Mouse (Mus musculus): ENCODE data around the gene 9130019O22Rik. TPM values are rescaled to one million over a fixed set of nuclear protein-coding genes. Genes with fewer than 3 reads are reported as not detected.
"Not testable (repeated sequence)": the region's sequence is repeated elsewhere in the genome, so short reads cannot be mapped to it uniquely, and the experiment has no call there.

The 9130019O22Rik gene
- 5.8 and 6.7 TPM in 2 replicates for polyA plus RNA-seq (2016; fragmentation: Nextera tagmentation; extraction: Ambion mirVana)

DNA sequence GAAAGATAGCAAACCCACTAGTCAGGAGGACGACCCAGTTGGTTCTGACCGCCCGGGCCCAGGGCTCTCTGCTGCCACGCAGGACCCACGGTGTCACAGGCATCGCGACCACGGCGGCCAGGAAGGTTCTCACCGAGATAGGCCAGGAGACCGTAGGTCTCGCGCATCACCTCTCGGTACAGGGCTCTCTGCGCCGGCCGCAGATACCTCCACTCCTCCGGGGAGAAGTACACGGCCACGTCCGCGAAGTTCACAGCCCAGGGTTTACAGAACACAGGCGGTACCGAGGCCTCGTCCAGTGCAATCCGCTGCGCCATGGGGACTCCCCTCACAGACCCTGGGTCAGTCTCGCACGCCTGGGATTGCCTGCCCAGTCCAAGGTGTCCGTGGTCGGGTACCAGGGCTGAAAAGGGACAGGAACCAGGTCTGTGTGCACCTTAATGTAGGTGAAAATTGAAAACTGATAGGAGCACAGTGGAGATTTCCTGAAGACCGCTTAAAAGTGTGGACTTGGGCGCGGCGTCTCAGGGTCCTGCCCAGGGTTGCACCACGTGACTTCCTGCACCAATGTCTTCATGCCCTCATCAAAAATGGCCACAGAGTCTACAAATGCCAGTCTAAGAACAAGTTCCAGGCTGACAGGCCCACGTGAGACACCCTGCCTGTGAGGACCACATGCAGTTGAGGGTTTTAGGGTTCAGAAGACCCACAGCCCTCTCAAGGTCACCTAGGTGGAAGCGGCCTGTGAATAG, at the start of gene 9130019O22Rik:
9130019O22Rik (minus strand) TSS at position 526 of the 752 bp plus-strand sequence.
- peak; percentile 83 for ATAC-seq (ENCODE audit: insufficient number of reproducible peaks, insufficient read depth, low FRiP score, low TSS enrichment, low read depth)
- 14% methylated on average over 38 of the region's 38 CpGs for WGBS
- H3K27ac ChIP-seq = no peak within 1 kb of the TSS

DNA sequence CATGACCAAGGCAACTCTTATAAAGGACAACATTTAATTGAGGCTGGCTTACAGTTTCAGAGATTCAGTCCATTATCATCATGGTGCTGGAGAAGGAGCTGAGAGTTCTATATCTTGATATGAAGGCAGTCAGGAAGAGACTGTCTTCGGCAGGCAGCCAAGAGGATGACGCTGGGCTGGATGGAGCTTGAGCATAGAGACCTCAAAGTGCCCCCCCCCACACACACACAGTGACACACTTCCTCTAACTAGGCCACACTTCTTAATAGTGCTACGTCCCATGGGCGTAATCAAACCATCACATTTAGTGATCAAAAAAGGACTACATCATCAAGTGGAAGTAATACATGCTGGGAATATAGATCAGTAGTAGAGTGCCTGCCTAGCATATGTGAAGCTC, 48.2 kb upstream of the 9130019O22Rik start:
- ATAC-seq (ENCODE audit: insufficient number of reproducible peaks, insufficient read depth, low FRiP score, low TSS enrichment, low read depth) = no peak
- peaks cover 12% of the 10 kb centered on the region for H3K9me3 ChIP-seq
- no peaks in the 10 kb centered on the region for H3K27me3 ChIP-seq
- no peak overlapping the region for H3K4me2 ChIP-seq
- no peaks in the 10 kb centered on the region for H3K36me3 ChIP-seq
- H3K9ac ChIP-seq (replicated peaks) = no peak overlapping the region
- WGBS = 88% methylated on average over 4 of the region's 4 CpGs
- no peak overlapping the region for H3K4me3 ChIP-seq (replicated peaks)
- H3K27ac ChIP-seq = no peak overlapping the region
- H3K4me1 ChIP-seq (replicated peaks) = no peaks in the 10 kb centered on the region

More for the DNA sequence above, at the start of gene 9130019O22Rik:
- peak within 1 kb of the TSS; percentile 67 for H3K9ac ChIP-seq (replicated peaks)
- H3K9me3 ChIP-seq = peaks cover 17% of the 10 kb centered on the region
- H3K27me3 ChIP-seq = no peaks in the 10 kb centered on the region
- H3K4me1 ChIP-seq (replicated peaks) = peaks cover 5% of the 10 kb centered on the region
- peak within 1 kb of the TSS; percentile 53 for H3K4me3 ChIP-seq (replicated peaks)
- peaks cover 46% of the 10 kb centered on the region for H3K36me3 ChIP-seq
- peak within 1 kb of the TSS; percentile 65 for H3K4me2 ChIP-seq

DNA sequence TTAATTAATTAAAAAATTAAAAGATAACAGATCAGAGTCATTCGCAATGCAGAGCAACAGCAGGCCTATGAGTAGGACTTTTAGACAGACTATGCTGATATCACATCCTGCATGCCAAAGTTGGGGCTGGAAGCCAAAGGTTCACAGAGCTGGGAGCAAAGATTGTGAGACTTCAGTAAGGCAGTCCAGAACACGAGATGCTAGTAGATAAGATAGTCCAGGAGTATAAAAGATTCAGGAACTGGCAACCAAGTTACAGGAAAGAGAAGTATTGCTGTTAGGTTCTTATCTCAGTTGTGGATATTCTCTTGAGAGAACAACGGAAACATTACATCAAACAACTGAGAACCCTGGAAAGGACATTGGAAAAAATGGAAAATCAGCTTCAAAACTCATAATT, 39.4 kb upstream of the 9130019O22Rik start:
- Histone ChIP-seq H3K9ac (replicated peaks) (no peak overlapping the region), H3K9me3 (no peaks in the 10 kb centered on the region), H3K4me3 (replicated peaks) (no peak overlapping the region), H3K4me2 (no peak overlapping the region), H3K36me3 (no peaks in the 10 kb centered on the region), H3K4me1 (replicated peaks) (peaks cover 9% of the 10 kb centered on the region), H3K27ac (no peak overlapping the region), H3K27me3 (peaks cover 22% of the 10 kb centered on the region)
- ATAC-seq (ENCODE audit: insufficient number of reproducible peaks, insufficient read depth, low FRiP score, low TSS enrichment, low read depth) = no peak
- 76% methylated on average over 3 of the region's 3 CpGs for WGBS

DNA sequence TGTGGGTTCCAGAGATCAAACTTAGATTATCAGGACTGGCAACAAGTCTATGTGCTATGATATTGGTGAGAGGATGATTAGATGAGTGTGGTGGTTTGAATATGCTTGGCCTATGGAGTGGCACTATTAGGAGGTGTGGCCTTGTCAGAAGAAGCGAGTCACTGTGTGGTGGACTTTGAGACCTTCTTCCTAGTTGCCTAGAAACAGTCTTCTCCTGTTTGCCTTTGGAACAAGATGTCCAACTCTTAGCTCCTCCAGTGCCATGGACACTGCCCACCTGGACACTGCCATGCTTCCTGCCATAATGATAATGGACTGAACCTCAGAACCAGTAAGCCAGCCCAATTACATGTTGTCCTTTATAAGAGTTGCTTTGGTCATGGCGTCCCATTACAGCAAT, 38.9 kb upstream of the 9130019O22Rik start:
- Histone ChIP-seq H3K4me2 (no peak overlapping the region), H3K9me3 (no peaks in the 10 kb centered on the region), H3K9ac (replicated peaks) (no peak overlapping the region), H3K4me1 (replicated peaks) (peaks cover 13% of the 10 kb centered on the region), H3K4me3 (replicated peaks) (no peak overlapping the region), H3K36me3 (no peaks in the 10 kb centered on the region), H3K27ac (no peak overlapping the region), H3K27me3 (peaks cover 22% of the 10 kb centered on the region)
- WGBS = 92% methylated on average over 2 of the region's 2 CpGs
- ATAC-seq (ENCODE audit: insufficient number of reproducible peaks, insufficient read depth, low FRiP score, low TSS enrichment, low read depth) = no peak

- Histone ChIP-seq H3K4me1 (replicated peaks) (peaks cover 14% of the 10 kb centered on the region), H3K27me3 (peaks cover 22% of the 10 kb centered on the region), H3K27ac (no peak overlapping the region), H3K9ac (replicated peaks) (no peak overlapping the region), H3K9me3 (no peaks in the 10 kb centered on the region), H3K4me2 (no peak overlapping the region), H3K36me3 (no peaks in the 10 kb centered on the region), H3K4me3 (replicated peaks) (no peak overlapping the region)
- ATAC-seq (ENCODE audit: insufficient number of reproducible peaks, insufficient read depth, low FRiP score, low TSS enrichment, low read depth) = no peak
- 89% methylated on average over 3 of the region's 3 CpGs for WGBS
These were observed 38.3 kb upstream of the 9130019O22Rik start for GRCm38 (mm10) chr7:127425291-127425690.

DNA sequence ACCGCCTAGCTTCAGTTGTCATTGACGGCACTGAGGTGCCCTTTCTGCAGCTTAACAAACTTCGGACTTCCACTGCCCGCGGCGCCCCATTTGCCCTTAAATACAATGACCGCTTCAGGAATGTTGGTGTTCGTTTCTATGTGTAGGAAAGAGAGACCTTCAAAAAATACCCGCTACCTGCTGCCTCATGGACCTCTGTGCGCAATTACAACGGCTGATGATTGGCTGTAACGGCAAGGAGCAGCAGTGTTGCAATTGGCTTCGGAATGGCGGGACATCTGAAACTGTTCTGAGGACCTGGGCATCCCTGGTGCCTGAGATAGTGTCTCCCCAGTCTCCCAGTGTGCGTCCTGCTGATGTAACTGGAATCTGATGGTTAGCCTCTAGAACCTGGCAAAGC, 35.3 kb upstream of the 9130019O22Rik start:
- Histone ChIP-seq H3K4me3 (replicated peaks) (peak overlapping the region; percentile 88), H3K27me3 (peaks cover 22% of the 10 kb centered on the region), H3K9me3 (no peaks in the 10 kb centered on the region), H3K27ac (peak overlapping the region; percentile 77), H3K4me1 (replicated peaks) (peaks cover 14% of the 10 kb centered on the region), H3K4me2 (peak overlapping the region; percentile 95), H3K36me3 (peaks cover 22% of the 10 kb centered on the region), H3K9ac (replicated peaks) (0 out of 2 replicates have a peak overlapping the region, but pooled peaks have one; percentile 83)
- ATAC-seq (ENCODE audit: insufficient number of reproducible peaks, insufficient read depth, low FRiP score, low TSS enrichment, low read depth) = 0 out of 2 replicates have a peak, but pooled peaks have one; percentile 66
- WGBS = 3% methylated on average over 15 of the region's 15 CpGs

DNA sequence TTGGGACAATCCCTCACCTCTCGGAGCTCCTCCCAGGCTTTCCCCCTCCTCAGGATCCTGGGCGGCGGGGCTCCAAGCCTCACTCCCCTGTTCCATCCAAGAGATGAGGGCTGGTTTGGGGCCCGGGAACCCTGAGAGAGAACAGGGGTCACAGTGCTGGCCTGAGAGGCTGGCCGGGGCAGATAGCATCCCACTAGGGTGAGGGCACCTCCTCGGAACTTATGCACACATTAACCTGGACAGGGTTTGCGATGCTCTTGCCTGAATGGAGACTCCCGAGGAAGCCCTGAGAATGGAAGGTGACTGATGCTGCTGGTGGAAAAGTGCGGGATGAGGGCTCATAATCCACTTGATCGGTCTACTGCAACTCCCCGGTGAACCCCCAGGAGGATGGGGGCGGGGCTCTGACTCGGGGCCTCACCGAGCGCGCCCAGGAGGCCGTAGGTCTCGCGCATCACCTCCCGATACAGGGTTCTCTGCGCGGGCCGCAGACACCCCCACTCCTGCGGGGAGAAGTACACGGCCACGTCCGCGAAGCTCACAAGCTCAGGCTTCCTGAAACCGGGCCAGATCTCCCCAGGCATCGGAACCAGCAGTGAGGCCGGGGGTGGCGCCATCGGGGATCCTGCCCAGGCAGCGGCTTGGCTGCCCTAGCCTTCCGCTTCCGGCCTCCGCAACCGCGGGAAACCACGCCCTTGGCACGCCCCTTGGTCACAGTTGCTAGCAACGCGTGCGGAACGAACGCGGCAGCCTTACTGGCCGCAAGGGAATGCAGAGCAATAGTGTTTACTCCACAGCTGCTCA, 34.6 kb upstream of the 9130019O22Rik start, which contains the start of gene Zfp688:
Zfp688 (minus strand) TSS at position 681 of the 804 bp plus-strand sequence.
- peak within 1 kb of the TSS; percentile 88 for H3K4me3 ChIP-seq (replicated peaks)
- H3K27ac ChIP-seq = peak within 1 kb of the TSS; percentile 77
- peak within 1 kb of the TSS; percentile 95 for H3K4me2 ChIP-seq
- peak; percentile 88 for ATAC-seq (ENCODE audit: insufficient number of reproducible peaks, insufficient read depth, low FRiP score, low TSS enrichment, low read depth)
- peaks cover 23% of the 10 kb centered on the region for H3K36me3 ChIP-seq
- H3K4me1 ChIP-seq (replicated peaks) = peaks cover 14% of the 10 kb centered on the region
- H3K9me3 ChIP-seq = no peaks in the 10 kb centered on the region
- peaks cover 22% of the 10 kb centered on the region for H3K27me3 ChIP-seq
- peak within 1 kb of the TSS; percentile 83 for H3K9ac ChIP-seq (replicated peaks)
- WGBS = 2% methylated on average over 48 of the region's 48 CpGs

- no peak for ATAC-seq (ENCODE audit: insufficient number of reproducible peaks, insufficient read depth, low FRiP score, low TSS enrichment, low read depth)
- 86% methylated on average over 2 of the region's 2 CpGs for WGBS
- no peak overlapping the region for H3K4me2 ChIP-seq
- no peak overlapping the region for H3K27ac ChIP-seq
- H3K4me3 ChIP-seq (replicated peaks) = no peak overlapping the region
- H3K27me3 ChIP-seq = no peaks in the 10 kb centered on the region
- no peaks in the 10 kb centered on the region for H3K9me3 ChIP-seq
- peaks cover 2% of the 10 kb centered on the region; the same call in 1 of the 2 replicates for H3K4me1 ChIP-seq (replicated peaks)
- no peak overlapping the region for H3K9ac ChIP-seq (replicated peaks)
- peaks cover 3% of the 10 kb centered on the region; the same call in 1 of the 2 replicates for H3K36me3 ChIP-seq
These were observed 24.5 kb upstream of the 9130019O22Rik start for GRCm38 (mm10) chr7:127411418-127411817.

DNA sequence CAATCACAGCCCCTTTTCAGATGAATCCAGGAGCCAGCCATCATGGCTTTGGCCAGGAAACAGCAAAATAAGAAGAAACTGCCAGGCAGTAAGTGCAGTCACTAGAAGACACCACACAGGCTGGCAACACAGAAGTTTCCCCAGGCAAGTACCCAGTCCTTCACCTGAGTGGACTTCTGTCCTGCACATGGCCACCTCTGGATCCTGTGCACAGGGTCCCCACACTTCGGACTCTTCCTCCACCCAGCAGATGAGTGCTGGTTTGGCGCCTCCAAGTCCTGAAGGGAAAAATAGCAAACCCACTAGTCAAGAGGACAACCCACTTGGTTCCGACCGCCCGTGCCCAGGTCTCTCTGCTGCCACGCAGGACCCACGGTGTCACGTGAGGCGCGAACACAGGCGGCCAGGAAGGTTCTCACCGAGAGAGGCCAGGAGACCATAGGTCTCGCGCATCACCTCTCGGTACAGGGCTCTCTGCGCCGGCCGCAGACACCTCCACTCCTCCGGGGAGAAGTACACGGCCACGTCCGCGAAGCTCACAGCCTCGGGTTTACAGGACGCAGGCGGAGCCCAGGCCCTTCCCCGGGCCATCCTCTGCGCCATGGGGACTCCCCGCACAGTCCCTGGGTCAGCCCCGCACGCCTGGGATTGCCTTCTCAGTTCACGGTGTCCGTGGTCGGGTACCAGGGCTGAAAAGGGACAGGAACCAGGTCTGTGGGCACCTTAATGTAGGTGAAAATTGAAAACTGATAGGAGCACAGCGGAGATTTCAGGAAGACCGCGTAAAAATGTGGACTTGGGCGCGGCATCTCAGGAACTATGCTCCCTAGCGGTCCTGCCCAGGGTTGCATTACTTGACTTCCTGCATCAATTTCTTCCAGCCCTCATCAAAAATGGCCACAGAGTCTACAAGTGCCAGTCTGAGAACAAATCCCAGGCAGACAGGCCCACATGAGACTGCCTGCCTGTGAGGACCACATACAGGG, 19.3 kb upstream of the 9130019O22Rik start, which contains the start of gene Zfp764:
Zfp764 (minus strand) TSS at position 821 of the 986 bp plus-strand sequence.
- not testable (repeated sequence) for H3K4me1 ChIP-seq (replicated peaks); H3K36me3 ChIP-seq; H3K27me3 ChIP-seq; H3K9me3 ChIP-seq
- Histone ChIP-seq H3K4me3 (replicated peaks) (peak within 1 kb of the TSS; percentile 57), H3K27ac (peak within 1 kb of the TSS; percentile 83), H3K4me2 (peak within 1 kb of the TSS; percentile 88), H3K9ac (replicated peaks) (peak within 1 kb of the TSS; percentile 86)
- ATAC-seq (ENCODE audit: insufficient number of reproducible peaks, insufficient read depth, low FRiP score, low TSS enrichment, low read depth) = peak; percentile 75
- 5% methylated on average over 40 of the region's 40 CpGs for WGBS

- ATAC-seq (ENCODE audit: insufficient number of reproducible peaks, insufficient read depth, low FRiP score, low TSS enrichment, low read depth); H3K4me1 ChIP-seq (replicated peaks): not testable (repeated sequence)
- 93% methylated on average over 6 of the region's 6 CpGs for WGBS
These were observed 17.1 kb upstream of the 9130019O22Rik start for GRCm38 (mm10) chr7:127404101-127404500.

More at GRCm38 (mm10) chr7:127404101-127404500, 17.1 kb upstream of the 9130019O22Rik start:
- not testable (repeated sequence) for H3K4me3 ChIP-seq (replicated peaks); H3K27ac ChIP-seq; H3K9ac ChIP-seq (replicated peaks); H3K9me3 ChIP-seq; H3K27me3 ChIP-seq; H3K36me3 ChIP-seq; H3K4me2 ChIP-seq
